Mouse (Mus musculus): Measurements from ENCODE around the gene Nos3.
"Not testable (repeated sequence)": the region's sequence is repeated elsewhere in the genome, so short reads cannot be mapped to it uniquely, and the experiment has no call there.

Gene Nos3

GRCm38 (mm10) chr5:24374666-24375328, 10.2 kb downstream of the Nos3 start:
- DNase-seq (ENCODE audit: low spot score in 2 of 2): no peak

DNA sequence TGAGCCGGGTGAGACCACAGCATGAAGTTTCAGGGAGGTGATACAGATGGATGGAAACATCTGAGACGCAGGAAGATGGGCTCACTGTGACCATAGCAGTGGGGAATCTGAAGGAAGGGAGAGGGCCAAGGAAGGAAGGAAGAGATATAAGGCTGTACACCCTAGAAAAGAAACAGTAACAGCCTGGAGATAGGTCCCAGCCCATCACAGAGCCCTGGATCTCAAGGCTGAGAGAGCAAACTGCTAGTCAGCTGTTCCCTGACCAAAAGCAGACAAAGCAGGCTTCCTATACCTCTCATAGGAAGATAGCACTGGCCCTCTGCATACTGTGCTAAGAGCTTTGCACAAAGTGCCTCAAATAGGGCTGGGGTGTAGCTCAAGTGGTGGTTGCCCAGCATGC, 14.1 kb downstream of the Nos3 start:
- no peak for DNase-seq (ENCODE audit: low spot score in 2 of 2)

- no peak for DNase-seq (ENCODE audit: low spot score in 2 of 2)
Measured at GRCm38 (mm10) chr5:24379501-24379900, 14.9 kb downstream of the Nos3 start.

DNA sequence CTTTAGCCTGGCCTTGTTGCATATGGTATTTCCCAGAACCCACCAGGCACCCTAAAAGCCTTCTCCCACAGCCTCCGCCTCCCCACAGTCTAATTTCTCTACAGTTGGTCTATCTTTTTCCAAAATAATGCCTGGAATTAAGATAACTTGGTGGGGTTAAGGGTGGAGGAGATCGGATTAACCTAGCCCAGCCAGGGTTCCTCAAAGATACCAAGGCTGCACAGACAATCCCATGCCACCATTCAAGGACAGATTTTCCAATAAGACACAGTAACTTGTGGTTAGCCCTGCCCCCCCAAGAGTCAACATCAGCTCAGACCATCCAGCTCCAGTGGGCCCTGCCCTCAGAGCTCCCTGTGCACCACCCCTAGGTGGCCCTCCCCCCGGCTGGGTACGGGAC, 15.9 kb downstream of the Nos3 start:
- no peak for DNase-seq (ENCODE audit: low spot score in 2 of 2)

- no peak for DNase-seq (ENCODE audit: low spot score in 2 of 2)
Measured at GRCm38 (mm10) chr5:24381486-24381885, 16.9 kb downstream of the Nos3 start.

DNA sequence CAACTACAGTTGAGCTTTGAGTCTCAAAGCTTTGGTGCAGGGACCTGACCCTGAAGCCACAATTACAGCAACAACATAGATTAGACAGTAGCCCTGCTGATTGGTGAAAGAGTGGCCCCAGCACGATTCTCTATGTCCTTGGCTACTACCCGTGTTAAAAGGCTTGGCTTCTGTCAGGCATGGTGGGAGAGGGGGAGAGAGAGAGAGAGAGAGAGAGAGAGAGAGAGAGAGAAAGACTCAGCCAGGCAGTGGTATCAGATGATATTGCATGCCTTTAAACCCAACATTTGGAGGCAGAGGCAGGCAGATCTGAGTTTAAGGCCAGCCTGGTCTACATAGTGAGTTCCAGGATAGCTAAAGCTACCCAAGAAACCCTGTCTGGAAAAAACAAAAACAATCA, 17.4 kb downstream of the Nos3 start:
- no peak for DNase-seq (ENCODE audit: low spot score in 2 of 2)

GRCm38 (mm10) chr5:24383026-24383859, 18.6 kb downstream of the Nos3 start:
- peak; percentile 96 to 97 for DNase-seq (ENCODE audit: low spot score in 2 of 2)

DNA sequence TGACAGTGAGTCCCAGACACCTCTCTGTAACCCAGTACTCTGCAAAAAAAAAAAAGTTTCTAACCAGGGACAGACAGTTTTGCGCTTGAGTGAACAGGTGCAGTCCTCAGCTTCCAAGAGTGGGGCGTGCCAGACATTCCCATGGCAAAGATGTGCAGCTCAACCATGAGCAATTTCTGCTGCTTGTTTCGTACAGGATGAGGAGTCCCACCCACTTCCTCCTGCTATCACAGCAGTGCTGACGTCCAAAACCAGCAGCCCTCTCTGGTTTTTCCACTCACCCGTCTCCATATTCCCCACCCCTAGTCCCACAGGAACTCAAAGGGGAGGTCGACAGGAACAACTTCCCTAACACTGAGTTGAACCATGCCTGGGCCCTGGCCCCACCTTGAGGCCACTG, 19.8 kb downstream of the Nos3 start:
- DNase-seq (ENCODE audit: low spot score in 2 of 2): peak in 1 of 2 experiments; percentile 13

- DNase-seq (ENCODE audit: low spot score in 2 of 2): no peak
Measured at GRCm38 (mm10) chr5:24385374-24385773, 20.8 kb downstream of the Nos3 start.

GRCm38 (mm10) chr5:24385887-24386550, 21.4 kb downstream of the Nos3 start:
- no peak for DNase-seq (ENCODE audit: low spot score in 2 of 2)

GRCm38 (mm10) chr5:24387264-24388241, 22.9 kb downstream of the Nos3 start:
- peak in 1 of 2 experiments; percentile 11 for DNase-seq (ENCODE audit: low spot score in 2 of 2)

- no peak for DNase-seq (ENCODE audit: low spot score in 2 of 2)
Measured at GRCm38 (mm10) chr5:24388246-24388915, 23.8 kb downstream of the Nos3 start.

- no peak for DNase-seq (ENCODE audit: low spot score in 2 of 2)
Measured at GRCm38 (mm10) chr5:24389011-24389657, 24.5 kb downstream of the Nos3 start.

- DNase-seq (ENCODE audit: low spot score in 2 of 2): no peak
Measured at GRCm38 (mm10) chr5:24389658-24390020, 25.0 kb downstream of the Nos3 start.

- no peak for DNase-seq (ENCODE audit: low spot score in 2 of 2)
Measured at GRCm38 (mm10) chr5:24391864-24392263, 27.3 kb downstream of the Nos3 start, which contains the start of gene Atg9b. Atg9b (minus strand) TSS chr5:24392143.

DNA sequence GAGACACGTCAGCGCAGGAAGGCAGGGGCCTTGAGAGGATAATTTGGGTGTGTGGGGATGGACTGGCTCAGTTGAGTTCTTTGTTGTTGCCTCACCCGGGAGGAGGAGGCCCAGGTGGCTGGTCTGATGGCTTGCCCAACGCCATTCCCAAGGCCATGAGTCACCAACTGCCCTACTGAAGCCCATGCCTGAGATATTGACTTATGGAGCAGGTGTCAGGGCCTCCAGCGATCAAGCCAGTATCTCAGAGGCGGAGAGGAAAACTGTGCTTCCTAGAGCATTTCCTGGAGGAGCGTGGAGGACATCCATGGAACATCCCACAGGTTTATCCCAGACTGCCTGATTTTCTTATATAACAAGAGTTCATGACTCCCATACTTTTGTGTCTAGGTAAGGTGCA, 28.1 kb downstream of the Nos3 start:
- no peak for DNase-seq (ENCODE audit: low spot score in 2 of 2)

GRCm38 (mm10) chr5:24393392-24393997, 28.9 kb downstream of the Nos3 start, which contains the start of gene Abcb8:
Abcb8 (plus strand) TSS chr5:24393663.
- peak; percentile 91 to 92 for DNase-seq (ENCODE audit: low spot score in 2 of 2)

- peak; percentile 87 to 90 for DNase-seq (ENCODE audit: low spot score in 2 of 2)
Measured at GRCm38 (mm10) chr5:24394165-24394894, 29.7 kb downstream of the Nos3 start.

DNA sequence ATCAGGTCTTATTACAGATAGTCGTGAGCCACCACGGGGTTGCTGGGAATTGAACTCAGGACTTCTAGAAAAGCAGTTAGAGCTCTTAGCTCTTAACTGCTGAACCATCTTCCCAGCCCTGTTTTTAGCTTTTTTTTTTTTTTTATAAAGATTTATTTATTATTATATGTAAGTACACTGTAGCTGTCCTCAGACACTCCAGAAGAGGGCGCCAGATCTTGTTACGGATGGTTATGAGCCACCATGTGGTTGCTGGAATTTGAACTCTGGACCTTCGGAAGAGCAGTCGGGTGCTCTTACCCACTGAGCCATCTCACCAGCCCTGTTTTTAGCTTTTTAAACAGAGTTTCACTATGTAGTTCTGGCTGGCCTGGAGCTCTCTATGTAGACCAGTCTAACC, 31.6 kb downstream of the Nos3 start:
- DNase-seq (ENCODE audit: low spot score in 2 of 2): not testable (repeated sequence)

All from natural killer cell, adult 2 months (primary cell).